Mouse (Mus musculus) erythroblast, embryonic 14.5 days (primary cell): ENCODE data around the gene Lrrc15.

ENCODE experiments used
- GATA1 ChIP-seq: IDR thresholded peaks from 2 replicates; pipeline ENCODE4 v1.6.1; 2012; ENCODE audit warnings: low read length, inconsistent platforms, mixed read lengths
- TAL1 ChIP-seq: IDR thresholded peaks from 3 replicates; pipeline ENCODE4 v1.6.1; 2012; ENCODE audit warnings: low read length, inconsistent platforms, mixed read lengths

DNA sequence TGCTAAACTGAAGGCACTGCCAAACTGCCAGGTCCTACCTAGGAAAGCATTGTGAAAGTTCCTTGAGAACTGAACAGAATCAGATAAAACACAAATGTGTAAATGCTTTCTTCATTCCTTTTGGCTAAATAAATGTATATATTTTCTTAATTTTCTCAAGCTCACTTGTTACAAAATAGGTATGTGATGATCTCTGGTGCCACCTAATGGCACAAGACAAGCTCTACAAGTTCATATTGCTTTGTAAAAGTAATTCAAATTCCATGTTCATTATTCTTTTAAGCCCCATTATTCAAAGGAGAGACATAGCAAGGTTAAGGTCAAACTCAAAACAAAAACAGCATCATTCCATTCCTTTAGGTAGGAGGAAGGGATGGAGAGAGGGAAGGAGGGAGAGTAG lies 31.2 kb upstream of the Lrrc15 start:
- TF ChIP-seq GATA1 (no peak), TAL1 (no peak)
